Mouse (Mus musculus): Measurements from ENCODE around the gene G430095P16Rik.

Gene G430095P16Rik

GRCm38 (mm10) chr8:84772628-84773027, 49.8 kb downstream of the G430095P16Rik start:
- DNase-seq = no peak

GRCm38 (mm10) chr8:84773304-84773703, 50.5 kb downstream of the G430095P16Rik start:
- no peak for DNase-seq

- DNase-seq = peak; percentile 70
Measured at GRCm38 (mm10) chr8:84773833-84774232, 51.0 kb downstream of the G430095P16Rik start.

- DNase-seq = no peak
Measured at GRCm38 (mm10) chr8:84774473-84774911, 51.7 kb downstream of the G430095P16Rik start.

- no peak for DNase-seq
Measured at GRCm38 (mm10) chr8:84775105-84775591, 52.3 kb downstream of the G430095P16Rik start.

GRCm38 (mm10) chr8:84775621-84776113, 52.9 kb downstream of the G430095P16Rik start:
- DNase-seq = no peak
